Mouse (Mus musculus) C2C12 (cell line): ENCODE results near the gene Cops4.

Experiments
- CTCF ChIP-seq: IDR thresholded peaks from one replicate; pipeline ENCODE4 v1.5.1; 2011; ENCODE audit not compliant: control insufficient read depth, insufficient read depth, insufficient read length
- MAX ChIP-seq: IDR thresholded peaks from one replicate; pipeline ENCODE4 v1.6.1; 2011; ENCODE audit warnings: mild to moderate bottlenecking, control low read depth

DNA sequence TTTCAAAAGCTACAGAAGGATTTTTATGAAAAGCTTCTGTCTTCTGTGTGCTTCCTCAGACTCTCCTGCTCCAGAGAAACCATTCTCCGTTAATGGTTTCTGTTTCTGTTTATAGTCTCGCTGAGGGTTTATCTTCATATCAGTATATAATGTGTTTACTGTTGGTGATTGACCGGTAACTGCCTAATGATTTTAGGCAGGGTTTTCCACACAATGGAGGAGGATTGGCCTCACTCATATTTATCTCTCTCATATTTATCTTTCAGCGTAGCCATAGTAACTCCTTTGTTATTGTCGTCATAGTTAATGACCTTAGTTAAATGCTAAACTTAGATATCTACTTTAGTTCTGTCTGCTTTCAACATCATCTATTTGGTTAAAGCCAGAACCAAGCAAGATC, 72.4 kb downstream of the Cops4 start:
- no peak for TF ChIP-seq CTCF
- TF ChIP-seq MAX: no peak
